Comparison of ENCODE assay signal across 8 mouse cellular contexts in genomic region chr2:180025135-180025860, GRCm38 (mm10). TPM values are rescaled to one million over a fixed set of nuclear protein-coding genes. Genes with fewer than 3 reads are reported as not detected.
A peak's percentile ranks its signal among the peaks of the same experiment; 100 is the strongest.
DNase-seq lines count a peak whose midpoint lies in the region; ATAC-seq and TF ChIP-seq lines count a peak whose summit lies in the region.

No protein-coding gene starts in this region.

- H3K36me3 ChIP-seq in ES-E14 (ENCODE audit: control insufficient read depth, insufficient read depth, low read length, poor library complexity, severe bottlenecking) = peaks cover 25% of the 10 kb centered on the region
- H3K36me3 ChIP-seq in heart, embryonic 14.5 days (ENCODE audit: control insufficient read depth, insufficient read depth, low read length) = peaks cover 32% of the 10 kb centered on the region
- peaks cover 40% of the 10 kb centered on the region for H3K36me3 ChIP-seq in megakaryocyte, embryonic 14.5 days (replicated peaks; ENCODE audit: low read length)
- H3K36me3 ChIP-seq in stomach, embryonic 16.5 days (ENCODE audit: control insufficient read depth, insufficient read depth, low read length) = no peaks in the 10 kb centered on the region

- peak overlapping the region; percentile 97 for H3K4me3 ChIP-seq in gastrocnemius, adult 2 months
- H3K4me3 ChIP-seq in ES-E14 (ENCODE audit: insufficient read depth in 1 of 2, low read depth in 1 of 2, low read length in 2 of 2, poor library complexity in 1 of 2, severe bottlenecking in 1 of 2) = peak overlapping the region; percentile 76 to 97
- H3K4me3 ChIP-seq in heart, embryonic 14.5 days (ENCODE audit: control insufficient read depth in 1 of 2, insufficient read depth in 1 of 2, low read depth in 1 of 2, low read length in 2 of 2) = peak overlapping the region; percentile 88 to 96
- H3K4me3 ChIP-seq in megakaryocyte, embryonic 14.5 days (replicated peaks) = peak overlapping the region; percentile 98
- peak overlapping the region; percentile 92 for H3K4me3 ChIP-seq in stomach, embryonic 16.5 days (replicated peaks; ENCODE audit: low read length)

- peak overlapping the region; percentile 91 for H3K4me2 ChIP-seq in heart, embryonic 14.5 days (ENCODE audit: low read length)
- H3K4me2 ChIP-seq in stomach, embryonic 16.5 days (ENCODE audit: low read depth, low read length) = peak overlapping the region; percentile 92

- no peaks in the 10 kb centered on the region for H3K9me3 ChIP-seq in ES-E14 (ENCODE audit: control insufficient read depth, insufficient read depth, low read depth, low read length)
- H3K9me3 ChIP-seq in heart, embryonic 14.5 days (ENCODE audit: control insufficient read depth, low read length) = no peaks in the 10 kb centered on the region
- no peaks in the 10 kb centered on the region for H3K9me3 ChIP-seq in megakaryocyte, embryonic 14.5 days
- H3K9me3 ChIP-seq in stomach, embryonic 16.5 days (replicated peaks; ENCODE audit: control insufficient read depth, low read length) = no peaks in the 10 kb centered on the region

- ATAC-seq in common myeloid progenitor, adult 5-6 weeks (replicated peaks; ENCODE audit: low read depth, poor library complexity, severe bottlenecking) = peak; percentile 0; the same call in 1 of the 2 replicates
- ATAC-seq in heart, embryonic 14.5 days (ENCODE audit: insufficient number of reproducible peaks, insufficient read depth, low FRiP score, low read depth) = peak; percentile 3; the same call in 1 of the 2 replicates
- ATAC-seq in stomach, embryonic 16.5 days (ENCODE audit: insufficient read depth, low FRiP score) = peak; percentile 3; the same call in 1 of the 2 replicates

- intact Hi-C loops in gastrocnemius, adult 2 months (cut with DNase I) = no loop called here

- H3K4me1 ChIP-seq in ES-E14 (ENCODE audit: control insufficient read depth in 2 of 2, insufficient read depth in 2 of 2, low read length in 2 of 2, poor library complexity in 1 of 2) = peaks cover 0 to 6% of the 10 kb centered on the region in 2 experiments; a peak in 1 of 4 replicates
- peaks cover 29 to 47% of the 10 kb centered on the region in 2 experiments for H3K4me1 ChIP-seq in heart, embryonic 14.5 days (ENCODE audit: control insufficient read depth in 2 of 2, insufficient read depth in 2 of 2, low read length in 2 of 2)
- H3K4me1 ChIP-seq in megakaryocyte, embryonic 14.5 days = peaks cover 66% of the 10 kb centered on the region
- peaks cover 24% of the 10 kb centered on the region for H3K4me1 ChIP-seq in stomach, embryonic 16.5 days (ENCODE audit: control insufficient read depth, insufficient read depth, low read length)

- peak overlapping the region; percentile 96 for H3K27ac ChIP-seq in gastrocnemius, adult 2 months
- peak overlapping the region; percentile 41 for H3K27ac ChIP-seq in ES-E14 (ENCODE audit: insufficient read depth, low read depth, low read length, poor library complexity, severe bottlenecking)
- peak overlapping the region; percentile 74 to 92 for H3K27ac ChIP-seq in heart, embryonic 14.5 days (replicated peaks in 1 of 2; ENCODE audit: control insufficient read depth in 1 of 2, insufficient read depth in 1 of 2, low read depth in 2 of 2, low read length in 2 of 2)
- peak overlapping the region; percentile 90 for H3K27ac ChIP-seq in stomach, embryonic 16.5 days (ENCODE audit: low read length)

- peak overlapping the region; percentile 96 for H3K9ac ChIP-seq in ES-E14 (ENCODE audit: insufficient read depth, low read depth, low read length, poor library complexity, severe bottlenecking)
- peak overlapping the region; percentile 96 for H3K9ac ChIP-seq in heart, embryonic 14.5 days (ENCODE audit: low read length)
- peak overlapping the region; percentile 93 for H3K9ac ChIP-seq in stomach, embryonic 16.5 days (ENCODE audit: low read length)

- no peak for TF ChIP-seq CTCF in gastrocnemius, adult 2 months (IDR thresholded peaks at IDR 0.05)

- in situ Hi-C loops in ES-E14 (cut with MboI; ENCODE audit: low sequenced_read_pairs in 2 of 2, unreplicated experiment in 2 of 2) = no loop called here

- H3K27me3 ChIP-seq in heart, embryonic 14.5 days (ENCODE audit: control insufficient read depth, insufficient read depth, low read length) = peaks cover 7% of the 10 kb centered on the region; the same call in 1 of the 2 replicates
- H3K27me3 ChIP-seq in megakaryocyte, embryonic 14.5 days (replicated peaks) = peaks cover 24% of the 10 kb centered on the region
- peaks cover 8% of the 10 kb centered on the region for H3K27me3 ChIP-seq in stomach, embryonic 16.5 days (ENCODE audit: control insufficient read depth, insufficient read depth, low read length)

- DNase-seq in gastrocnemius, adult 2 months = peak; percentile 68
- no peak for DNase-seq in gastrocnemius, adult 8-10 months (ENCODE audit: low spot score in 2 of 2)
- DNase-seq in ES-E14 (ENCODE audit: low read depth, low spot score) = no peak
- peak; percentile 33 to 68 for DNase-seq in kidney, postnatal 36 days

- WGBS in heart, embryonic 14.5 days = under 1% methylated on average over 73 of the region's 84 CpGs
- under 1% methylated on average over 84 of the region's 84 CpGs for WGBS in stomach, embryonic 16.5 days

TF ChIP-seq in ES-E14, 5 proteins besides CTCF, POLR2A, EP300 and RAD21:
- no peak for TF ChIP-seq MAFK (IDR thresholded peaks at IDR 0.05; ENCODE audit: insufficient read depth, low read depth, low read length)
- TF ChIP-seq ZNF384 (IDR thresholded peaks at IDR 0.05; ENCODE audit: low read depth, low read length) = no peak
- no peak for TF ChIP-seq HCFC1 (IDR thresholded peaks at IDR 0.05; ENCODE audit: borderline replicate concordance, insufficient read depth, low read length)
- no peak for TF ChIP-seq CHD2 (IDR thresholded peaks at IDR 0.05; ENCODE audit: low read depth, low read length)
- no peak for TF ChIP-seq ZC3H11A (IDR thresholded peaks at IDR 0.05; ENCODE audit: borderline replicate concordance, low read depth, low read length)

RNA-seq across cellular contexts. Expression of gene Lsm14b, which starts 0.5 kb away (rescaled TPM):
- total RNA-seq in gastrocnemius, adult 2 months (2021) = 10 to 100 TPM; 46.2 to 48.3 TPM
- 10 to 100 TPM; 48.2 to 51.7 (median 50.2) TPM for total RNA-seq in gastrocnemius, adult 8-10 months (2022)
- 44.4 and 46.0 TPM in 2 replicates for total RNA-seq in ES-E14 (2012; rRNA removed)
- 27.1 and 45.8 TPM in 2 replicates for total RNA-seq in common myeloid progenitor, adult 5-6 weeks (2017)
- 4.8 and 5.3 TPM in 2 replicates for polyA plus RNA-seq in heart, embryonic 14.5 days (2014; fragmentation: Nextera tagmentation; extraction: Ambion mirVana)
- 17.3 and 46.0 TPM in 2 replicates for polyA plus RNA-seq in megakaryocyte, embryonic 14.5 days (2012; ENCODE audit: insufficient read depth, low replicate concordance)
- 2.0 and 2.2 TPM in 2 replicates for polyA plus RNA-seq in stomach, embryonic 16.5 days (2015; fragmentation: Nextera tagmentation; extraction: Ambion mirVana)

RNA-seq across cellular contexts. Expression of gene Psma7, which starts 16.9 kb away (rescaled TPM):
- 100 to 1,000 TPM; 135 to 160 TPM for total RNA-seq in gastrocnemius, adult 2 months (2021)
- total RNA-seq in gastrocnemius, adult 8-10 months (2022) = 100 to 1,000 TPM; 137 to 165 (median 152) TPM
- total RNA-seq in ES-E14 (2012; rRNA removed) = 364 and 381 TPM in 2 replicates
- total RNA-seq in common myeloid progenitor, adult 5-6 weeks (2017) = 380 and 416 TPM in 2 replicates
- polyA plus RNA-seq in heart, embryonic 14.5 days (2014; fragmentation: Nextera tagmentation; extraction: Ambion mirVana) = 410 and 434 TPM in 2 replicates
- polyA plus RNA-seq in megakaryocyte, embryonic 14.5 days (2012; ENCODE audit: insufficient read depth, low replicate concordance) = 52.5 and 97.9 TPM in 2 replicates
- 471 and 493 TPM in 2 replicates for polyA plus RNA-seq in stomach, embryonic 16.5 days (2015; fragmentation: Nextera tagmentation; extraction: Ambion mirVana)

RNA-seq across cellular contexts. Expression of gene Ss18l1, which starts 17.0 kb away (rescaled TPM):
- total RNA-seq in gastrocnemius, adult 2 months (2021) = 1 to 10 TPM; 1.9 to 2.7 TPM
- 1 to 10 TPM; 1.8 to 2.5 (median 2.1) TPM for total RNA-seq in gastrocnemius, adult 8-10 months (2022)
- total RNA-seq in ES-E14 (2012; rRNA removed) = 4.9 and 5.8 TPM in 2 replicates
- total RNA-seq in common myeloid progenitor, adult 5-6 weeks (2017) = 1.2 and 3.2 TPM in 2 replicates
- 3.6 and 3.9 TPM in 2 replicates for polyA plus RNA-seq in heart, embryonic 14.5 days (2014; fragmentation: Nextera tagmentation; extraction: Ambion mirVana)
- 0.54 and 0.75 TPM in 2 replicates for polyA plus RNA-seq in megakaryocyte, embryonic 14.5 days (2012; ENCODE audit: insufficient read depth, low replicate concordance)
- polyA plus RNA-seq in stomach, embryonic 16.5 days (2015; fragmentation: Nextera tagmentation; extraction: Ambion mirVana) = 4.2 and 4.3 TPM in 2 replicates

RNA-seq across cellular contexts. Expression of gene Mtg2, which starts 45.1 kb away (rescaled TPM):
- total RNA-seq in gastrocnemius, adult 2 months (2021) = 10 to 100 TPM; 13.0 to 17.4 TPM
- 10 to 100 TPM; 14.1 to 17.9 (median 16.3) TPM for total RNA-seq in gastrocnemius, adult 8-10 months (2022)
- 33.9 and 35.3 TPM in 2 replicates for total RNA-seq in ES-E14 (2012; rRNA removed)
- 9.7 and 12.5 TPM in 2 replicates for total RNA-seq in common myeloid progenitor, adult 5-6 weeks (2017)
- 24.9 and 27.9 TPM in 2 replicates for polyA plus RNA-seq in heart, embryonic 14.5 days (2014; fragmentation: Nextera tagmentation; extraction: Ambion mirVana)
- 2.3 and 13.9 TPM in 2 replicates for polyA plus RNA-seq in megakaryocyte, embryonic 14.5 days (2012; ENCODE audit: insufficient read depth, low replicate concordance)
- 27.0 and 27.9 TPM in 2 replicates for polyA plus RNA-seq in stomach, embryonic 16.5 days (2015; fragmentation: Nextera tagmentation; extraction: Ambion mirVana)

RNA-seq across cellular contexts. Expression of gene Taf4, which starts 48.9 kb away (rescaled TPM):
- 10 to 100 TPM; 10.5 to 10.9 TPM for total RNA-seq in gastrocnemius, adult 2 months (2021)
- 1 to 10 TPM; 7.2 to 9.6 (median 8.8) TPM for total RNA-seq in gastrocnemius, adult 8-10 months (2022)
- 19.0 and 26.3 TPM in 2 replicates for total RNA-seq in ES-E14 (2012; rRNA removed)
- total RNA-seq in common myeloid progenitor, adult 5-6 weeks (2017) = 19.9 and 21.7 TPM in 2 replicates
- 3.3 and 3.4 TPM in 2 replicates for polyA plus RNA-seq in heart, embryonic 14.5 days (2014; fragmentation: Nextera tagmentation; extraction: Ambion mirVana)
- 9.1 and 14.6 TPM in 2 replicates for polyA plus RNA-seq in megakaryocyte, embryonic 14.5 days (2012; ENCODE audit: insufficient read depth, low replicate concordance)
- polyA plus RNA-seq in stomach, embryonic 16.5 days (2015; fragmentation: Nextera tagmentation; extraction: Ambion mirVana) = 2.9 and 3.2 TPM in 2 replicates

Comparison
In these comparisons a context has a peak if more than half of its experiments do, and no peak if none do; other contexts are left out.
1. DNase-seq: peak in gastrocnemius, adult 2 months (single experiment) and kidney, postnatal 36 days (2 of 2); none in gastrocnemius, adult 8-10 months (0 of 2) and ES-E14 (single experiment).
2. H3K27ac ChIP-seq: peak in every context shown above with its lines; median percentile 96 in gastrocnemius, adult 2 months; 90 in stomach, embryonic 16.5 days; 83 in heart, embryonic 14.5 days; 41 in ES-E14.
3. Peak in every context shown above with its lines, with median percentiles within 50 percentile points of each other: H3K4me3 ChIP-seq, H3K9ac ChIP-seq and ATAC-seq.